9 mouse cellular contexts compared by ENCODE assay signal in genomic region chr6:140472345-140472744, GRCm38 (mm10). TPM values are rescaled to one million over a fixed set of nuclear protein-coding genes. Genes with fewer than 3 reads are reported as not detected.
A peak's percentile ranks its signal among the peaks of the same experiment; 100 is the strongest.
DNase-seq lines count a peak whose midpoint lies in the region; ATAC-seq and TF ChIP-seq lines count a peak whose summit lies in the region.
"Had no signal": no experiment of that assay in that cellular context is flagged by ENCODE, and none has a peak within 500 bp of the region (broad histone marks: within the 10 kb centered on the region; RNA-seq: fewer than 3 reads in every experiment).

No protein-coding gene starts in this region.

- no peak overlapping the region for H3K4me3 ChIP-seq in liver, adult 2 months (ENCODE audit: insufficient read depth, low read depth, low read length)
- no peak overlapping the region for H3K4me3 ChIP-seq in liver, embryonic 12.5 days
- H3K4me3 ChIP-seq: embryonic facial prominence, embryonic 13.5 days had no signal

- peak; percentile 40 for DNase-seq in liver, adult 2 months (ENCODE audit: extremely low read depth, low read depth, low spot score)
- DNase-seq in T-cell, adult 2 months (ENCODE audit: low spot score): peak; percentile 63
- DNase-seq in cerebellum, postnatal 25 days: peak; percentile 82 to 90
- peak; percentile 39 to 59 for DNase-seq in gastrocnemius, postnatal 36 days
- peak; percentile 75 for DNase-seq in layer of hippocampus, adult 9-11 months
- DNase-seq in mesoderm, embryonic 11.5 days (ENCODE audit: low read depth, low spot score): peak; percentile 63

- no peak overlapping the region for H3K4me2 ChIP-seq in liver, embryonic 12.5 days
- H3K4me2 ChIP-seq: embryonic facial prominence, embryonic 13.5 days had no signal

- no peak for TF ChIP-seq POLR2A in liver, adult 2 months (IDR thresholded peaks at IDR 0.05; ENCODE audit: extremely low read depth, insufficient read depth, low read length)

- peak; percentile 30; the same call in 1 of the 2 replicates for TF ChIP-seq CTCF in liver, adult 2 months (IDR thresholded peaks at IDR 0.05; ENCODE audit: low read depth, low read length)

- no peaks in the 10 kb centered on the region for H3K9me3 ChIP-seq in liver, embryonic 12.5 days (replicated peaks)
- H3K9me3 ChIP-seq: embryonic facial prominence, embryonic 13.5 days had no signal

- intact Hi-C loops in gastrocnemius, postnatal 36 days (cut with DNase I): loop anchor here (5.0 to 10.0 kb wide), 2 partner anchors 80 to 232 kb away; no protein-coding TSS in a partner anchor

- H3K27me3 ChIP-seq in liver, adult 2 months (ENCODE audit: control insufficient read depth, insufficient read depth, low read length): no peaks in the 10 kb centered on the region
- H3K27me3 ChIP-seq in liver, embryonic 12.5 days (replicated peaks): no peaks in the 10 kb centered on the region
- H3K27me3 ChIP-seq: embryonic facial prominence, embryonic 13.5 days had no signal

- peaks cover 13% of the 10 kb centered on the region; the same call in 1 of the 2 replicates for H3K79me2 ChIP-seq in liver, adult 2 months (ENCODE audit: control insufficient read depth, insufficient read depth, low read length)

- H3K9ac ChIP-seq in liver, adult 2 months (ENCODE audit: low read depth, low read length): no peak overlapping the region
- H3K9ac ChIP-seq in liver, embryonic 12.5 days: no peak overlapping the region
- H3K9ac ChIP-seq: embryonic facial prominence, embryonic 13.5 days had no signal

- no peaks in the 10 kb centered on the region for H3K36me3 ChIP-seq in liver, adult 2 months (ENCODE audit: control insufficient read depth, insufficient read depth, low read length)
- H3K36me3 ChIP-seq in liver, embryonic 12.5 days: no peaks in the 10 kb centered on the region
- H3K36me3 ChIP-seq: embryonic facial prominence, embryonic 13.5 days had no signal

- H3K4me1 ChIP-seq in liver, adult 2 months (ENCODE audit: control insufficient read depth, insufficient read depth, low read length): no peaks in the 10 kb centered on the region
- no peaks in the 10 kb centered on the region for H3K4me1 ChIP-seq in liver, embryonic 12.5 days

- H3K27ac ChIP-seq in liver, adult 2 months (replicated peaks; ENCODE audit: insufficient read depth, low read depth, low read length): no peak overlapping the region
- H3K27ac ChIP-seq in liver, embryonic 12.5 days: no peak overlapping the region
- H3K27ac ChIP-seq: embryonic facial prominence, embryonic 13.5 days had no signal

- 59% methylated on average over 4 of the region's 4 CpGs for WGBS in liver, adult 2 months
- WGBS in liver, embryonic 12.5 days (ENCODE audit: insufficient replicate concordance): 47% methylated on average over 4 of the region's 4 CpGs

- ATAC-seq in liver, embryonic 12.5 days: no peak
- no peak for ATAC-seq in erythroid progenitor cell, adult 5-6 weeks (replicated peaks; ENCODE audit: low FRiP score, poor library complexity, severe bottlenecking)

RNA-seq across cellular contexts. Expression of gene Plekha5, which starts 48.5 kb away (rescaled TPM):
- 17.1 and 18.0 TPM in 2 replicates for total RNA-seq in liver, adult 2 months (2014; rRNA removed)
- 10.3 and 13.0 TPM in 2 replicates for polyA plus RNA-seq in liver, adult 2 months (2012; rRNA removed)
- 12.4 and 12.8 TPM in 2 replicates for polyA plus RNA-seq in liver, embryonic 12.5 days (2016; fragmentation: Nextera tagmentation; extraction: Ambion mirVana)
- 1 to 10 TPM; 8.7 to 9.2 TPM for total RNA-seq in gastrocnemius, postnatal 36 days (2021)
- total RNA-seq in erythroid progenitor cell, adult 5-6 weeks (2015; ENCODE audit: low replicate concordance): 0.72 TPM in 1 of 2 replicates, not detected in the other
- 1.0 and 1.7 TPM in 2 replicates for total RNA-seq in erythroid progenitor cell, adult 5-6 weeks (2017; ENCODE audit: low replicate concordance)
